Mouse (Mus musculus) liver, embryonic 15.5 days (tissue): ENCODE measurements around the gene Itpr2. TPM values are rescaled to one million over a fixed set of nuclear protein-coding genes. Genes with fewer than 3 reads are reported as not detected.
"Not testable (repeated sequence)": the region's sequence is repeated elsewhere in the genome, so short reads cannot be mapped to it uniquely, and the experiment has no call there.

Source experiments
- ATAC-seq: fragments of 200-750 bp; cut with Nextera tagmentation; 2 replicates; pipeline ENCODE4 v1.8.0; 2017; ENCODE audit warnings: moderate number of reproducible peaks, mild to moderate bottlenecking, moderate library complexity; ENCODE audit not compliant: insufficient read depth
- H3K27ac ChIP-seq: fragments of 300-500 bp; sonication (generic); replicated peaks from 2 replicates; pipeline ENCODE4 v1.5.1; 2015; ENCODE audit warnings: mild to moderate bottlenecking, inconsistent platforms
- H3K27me3 ChIP-seq: fragments of 300-500 bp; sonication (generic); 2 replicates; pipeline ENCODE4 v1.6.1; 2015; ENCODE audit warnings: mild to moderate bottlenecking, inconsistent platforms
- H3K36me3 ChIP-seq: fragments of 300-500 bp; sonication (generic); replicated peaks from 2 replicates; pipeline ENCODE4 v1.6.1; 2015; ENCODE audit warnings: moderate library complexity, mild to moderate bottlenecking, inconsistent platforms
- H3K4me1 ChIP-seq: fragments of 300-500 bp; sonication (generic); replicated peaks from 2 replicates; pipeline ENCODE4 v1.6.1; 2015; ENCODE audit warnings: inconsistent platforms
- H3K4me2 ChIP-seq: fragments of 300-500 bp; sonication (generic); 2 replicates; pipeline ENCODE4 v1.6.1; 2015; ENCODE audit warnings: moderate library complexity, mild to moderate bottlenecking, inconsistent platforms
- H3K4me3 ChIP-seq: fragments of 300-500 bp; sonication (generic); replicated peaks from 2 replicates; pipeline ENCODE4 v1.5.1; 2015; ENCODE audit warnings: mild to moderate bottlenecking, inconsistent platforms
- H3K9ac ChIP-seq: fragments of 300-500 bp; sonication (generic); 2 replicates; pipeline ENCODE4 v1.6.1; 2015; ENCODE audit warnings: moderate library complexity, mild to moderate bottlenecking, inconsistent platforms
- H3K9me3 ChIP-seq: fragments of 300-500 bp; sonication (generic); replicated peaks from 2 replicates; pipeline ENCODE4 v1.6.1; 2016; ENCODE audit warnings: inconsistent platforms
- WGBS: fragments of 180-500 bp; shearing (Covaris S2); methylation state at CpG from one replicate; pipeline ENCODE4 v1.1.7; 2015; ENCODE audit warnings: mixed read lengths; ENCODE audit not compliant: insufficient replicate concordance; 5-methylcytosine and 5-hydroxymethylcytosine counted together
- polyA plus RNA-seq: library from polyadenylated mRNA; unstranded; fragments of >200 nt; fragmentation: Nextera tagmentation; extraction: Ambion mirVana; gene quantifications from 2 replicates; pipeline ENCODE4 v1.2.1, GENCODE M21; 2015

Gene Itpr2
- polyA plus RNA-seq, 1 experiment from 2014 or later, result 4.2 TPM

GRCm38 (mm10) chr6:146469936-146470335 lies 32.1 kb downstream of the Itpr2 start:
- H3K9me3 ChIP-seq, result no peaks in the 10 kb centered on the region
- WGBS, result 54% methylated on average over 2 of the region's 2 CpGs
- H3K36me3 ChIP-seq, result 0 out of 2 replicates have a peak, but pooled peaks cover 6% of the 10 kb centered on the region
- H3K27me3 ChIP-seq, result no peaks in the 10 kb centered on the region
- no peak for ATAC-seq
- no peaks in the 10 kb centered on the region for H3K4me1 ChIP-seq
- H3K9ac ChIP-seq, result no peak overlapping the region
- no peak overlapping the region for H3K4me3 ChIP-seq
- no peak overlapping the region for H3K4me2 ChIP-seq
- no peak overlapping the region for H3K27ac ChIP-seq

GRCm38 (mm10) chr6:146468361-146468760 lies 33.7 kb downstream of the Itpr2 start:
- Histone ChIP-seq H3K4me2 (no peak overlapping the region), H3K4me1 (0 out of 2 replicates have a peak, but pooled peaks cover 3% of the 10 kb centered on the region)

GRCm38 (mm10) chr6:146464645-146465042 lies 37.4 kb downstream of the Itpr2 start:
- H3K4me2 ChIP-seq, H3K4me1 ChIP-seq, H3K4me3 ChIP-seq, H3K9me3 ChIP-seq, H3K27ac ChIP-seq, H3K36me3 ChIP-seq, H3K9ac ChIP-seq: not testable (repeated sequence)
- ATAC-seq, result 0 out of 2 replicates have a peak, but pooled peaks have one; percentile 47
- H3K27me3 ChIP-seq, result 0 out of 2 replicates have a peak, but pooled peaks cover 11% of the 10 kb centered on the region
- 78% methylated on average over 2 of the region's 2 CpGs for WGBS

More at GRCm38 (mm10) chr6:146468361-146468760, 33.7 kb downstream of the Itpr2 start:
- WGBS, result 77% methylated on average over 8 of the region's 8 CpGs
- Histone ChIP-seq H3K36me3 (0 out of 2 replicates have a peak, but pooled peaks cover 6% of the 10 kb centered on the region), H3K9me3 (no peaks in the 10 kb centered on the region), H3K27me3 (no peaks in the 10 kb centered on the region), H3K27ac (no peak overlapping the region), H3K4me3 (no peak overlapping the region), H3K9ac (no peak overlapping the region)
- ATAC-seq, result no peak

GRCm38 (mm10) chr6:146464014-146464644 lies 37.9 kb downstream of the Itpr2 start:
- Histone ChIP-seq H3K4me1 (0 out of 2 replicates have a peak, but pooled peaks cover 3% of the 10 kb centered on the region), H3K27ac (no peak overlapping the region), H3K9me3 (no peaks in the 10 kb centered on the region), H3K4me2 (no peak overlapping the region), H3K27me3 (0 out of 2 replicates have a peak, but pooled peaks cover 15% of the 10 kb centered on the region), H3K4me3 (no peak overlapping the region), H3K9ac (no peak overlapping the region), H3K36me3 (0 out of 2 replicates have a peak, but pooled peaks cover 6% of the 10 kb centered on the region)
- 60% methylated on average over 8 of the region's 8 CpGs for WGBS
- no peak for ATAC-seq

GRCm38 (mm10) chr6:146460936-146461335 lies 41.1 kb downstream of the Itpr2 start:
- Histone ChIP-seq H3K4me3 (no peak overlapping the region), H3K27me3 (0 out of 2 replicates have a peak, but pooled peaks cover 21% of the 10 kb centered on the region), H3K27ac (no peak overlapping the region), H3K9me3 (no peaks in the 10 kb centered on the region), H3K4me1 (0 out of 2 replicates have a peak, but pooled peaks cover 3% of the 10 kb centered on the region), H3K9ac (no peak overlapping the region), H3K36me3 (no peaks in the 10 kb centered on the region), H3K4me2 (no peak overlapping the region)
- 49% methylated on average over 8 of the region's 8 CpGs for WGBS
- ATAC-seq, result no peak

GRCm38 (mm10) chr6:146458436-146458835 lies 43.6 kb downstream of the Itpr2 start:
- no peak for ATAC-seq
- Histone ChIP-seq H3K4me3 (no peak overlapping the region), H3K9me3 (no peaks in the 10 kb centered on the region), H3K4me2 (no peak overlapping the region), H3K4me1 (peaks cover 6% of the 10 kb centered on the region), H3K36me3 (no peaks in the 10 kb centered on the region), H3K27me3 (0 out of 2 replicates have a peak, but pooled peaks cover 24% of the 10 kb centered on the region), H3K27ac (no peak overlapping the region), H3K9ac (no peak overlapping the region)
- WGBS, result 30% methylated on average over 5 of the region's 5 CpGs

GRCm38 (mm10) chr6:146456741-146457140 lies 45.3 kb downstream of the Itpr2 start:
- 63% methylated on average over 5 of the region's 5 CpGs for WGBS
- peaks cover 38% of the 10 kb centered on the region for H3K27me3 ChIP-seq
- H3K27ac ChIP-seq, result no peak overlapping the region
- H3K9ac ChIP-seq, result no peak overlapping the region
- H3K9me3 ChIP-seq, result no peaks in the 10 kb centered on the region
- H3K4me2 ChIP-seq, result no peak overlapping the region
- no peak for ATAC-seq
- H3K4me1 ChIP-seq, result peaks cover 6% of the 10 kb centered on the region
- H3K36me3 ChIP-seq, result no peaks in the 10 kb centered on the region
- no peak overlapping the region for H3K4me3 ChIP-seq

- Histone ChIP-seq H3K27me3 (peaks cover 38% of the 10 kb centered on the region), H3K36me3 (no peaks in the 10 kb centered on the region), H3K9me3 (no peaks in the 10 kb centered on the region), H3K4me3 (no peak overlapping the region), H3K4me2 (peak overlapping the region; percentile 18), H3K9ac (no peak overlapping the region), H3K27ac (peak overlapping the region; percentile 83), H3K4me1 (peaks cover 6% of the 10 kb centered on the region)
- WGBS, result 50% methylated on average over 10 of the region's 10 CpGs
- ATAC-seq, result peak; percentile 98
These were observed 47.2 kb downstream of the Itpr2 start for GRCm38 (mm10) chr6:146454520-146455511.

GRCm38 (mm10) chr6:146452474-146452873 lies 49.5 kb downstream of the Itpr2 start:
- WGBS, result 21% methylated on average over 16 of the region's 16 CpGs
- H3K4me1 ChIP-seq, result peaks cover 6% of the 10 kb centered on the region
- no peak for ATAC-seq

GRCm38 (mm10) chr6:146446032-146446704 lies 55.9 kb downstream of the Itpr2 start:
- H3K27me3 ChIP-seq, result peaks cover 5% of the 10 kb centered on the region; the same call in 1 of the 2 replicates
- H3K9me3 ChIP-seq, result no peaks in the 10 kb centered on the region
- H3K4me3 ChIP-seq, result no peak overlapping the region
- H3K4me1 ChIP-seq, result no peaks in the 10 kb centered on the region
- 67% methylated on average over 11 of the region's 11 CpGs for WGBS
- no peaks in the 10 kb centered on the region for H3K36me3 ChIP-seq
- no peak overlapping the region for H3K4me2 ChIP-seq
- H3K27ac ChIP-seq, result no peak overlapping the region
- H3K9ac ChIP-seq, result no peak overlapping the region
- no peak for ATAC-seq

More at GRCm38 (mm10) chr6:146452474-146452873, 49.5 kb downstream of the Itpr2 start:
- Histone ChIP-seq H3K27me3 (peaks cover 27% of the 10 kb centered on the region), H3K27ac (no peak overlapping the region), H3K36me3 (no peaks in the 10 kb centered on the region), H3K4me3 (no peak overlapping the region), H3K4me2 (no peak overlapping the region), H3K9me3 (no peaks in the 10 kb centered on the region), H3K9ac (no peak overlapping the region)
